ENCODE assay signal across 18 mouse cellular contexts in the genomic region with DNA sequence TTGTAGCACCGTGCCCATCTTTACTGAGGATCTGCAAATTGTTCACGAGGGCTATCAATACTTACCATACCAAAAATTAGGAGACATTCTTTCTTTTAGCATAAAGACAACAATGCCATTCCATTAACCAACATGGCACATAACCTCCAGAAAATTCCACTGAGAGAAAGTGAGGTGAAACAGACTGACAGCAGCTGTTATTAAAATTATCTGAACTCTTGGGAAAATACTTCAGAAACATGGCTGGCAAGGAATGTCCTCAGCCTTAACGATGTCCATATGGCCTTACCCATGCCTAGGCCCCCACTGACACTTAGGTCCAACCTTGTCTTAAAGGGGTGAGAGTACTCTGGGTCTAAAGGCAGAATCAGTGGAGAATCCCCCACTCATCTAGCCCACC.
DNase-seq lines count a peak whose midpoint lies in the region; ATAC-seq and TF ChIP-seq lines count a peak whose summit lies in the region.
"Had no signal": no experiment of that assay in that cellular context is flagged by ENCODE, and none has a peak within 500 bp of the region (broad histone marks: within the 10 kb centered on the region; RNA-seq: fewer than 3 reads in every experiment).

No protein-coding gene starts in this region.

- no peak overlapping the region for H3K9ac ChIP-seq in heart, embryonic 15.5 days
- H3K9ac ChIP-seq in heart, adult 2 months (ENCODE audit: low read depth, low read length), result no peak overlapping the region
- no peak overlapping the region for H3K9ac ChIP-seq in lung, embryonic 14.5 days
- H3K9ac ChIP-seq in neural tube, embryonic 13.5 days, result no peak overlapping the region
- no peak overlapping the region for H3K9ac ChIP-seq in neural tube, embryonic 15.5 days (replicated peaks)
- H3K9ac ChIP-seq: kidney, embryonic 15.5 days; limb, embryonic 15.5 days had no signal

- peaks cover 7% of the 10 kb centered on the region for H3K79me2 ChIP-seq in heart, adult 2 months (replicated peaks; ENCODE audit: control insufficient read depth, insufficient read depth, low read length)

- TF ChIP-seq POLR2A in heart, adult 2 months (IDR thresholded peaks at IDR 0.05; ENCODE audit: insufficient read depth, low read depth, low read length), result no peak

- intact Hi-C loops in heart, adult 2 months (cut with DNase I), result loop anchor here (1.0 kb wide), 2 partner anchors 74 to 121 kb away; no protein-coding TSS in a partner anchor

- peaks cover 61% of the 10 kb centered on the region for H3K4me1 ChIP-seq in heart, embryonic 15.5 days (replicated peaks)
- H3K4me1 ChIP-seq in heart, adult 2 months (ENCODE audit: control insufficient read depth, insufficient read depth, low read length), result peaks cover 14% of the 10 kb centered on the region
- H3K4me1 ChIP-seq in lung, embryonic 14.5 days (ENCODE audit: insufficient read depth), result peaks cover 7% of the 10 kb centered on the region
- H3K4me1 ChIP-seq in neural tube, embryonic 13.5 days (replicated peaks), result peaks cover 90% of the 10 kb centered on the region
- H3K4me1 ChIP-seq in neural tube, embryonic 15.5 days, result peaks cover 84% of the 10 kb centered on the region

- ATAC-seq in heart, embryonic 15.5 days (replicated peaks; ENCODE audit: insufficient number of reproducible peaks, insufficient read depth, low FRiP score, low read depth), result no peak
- ATAC-seq in lung, embryonic 14.5 days (ENCODE audit: insufficient read depth), result peak; percentile 16; the same call in 1 of the 2 replicates
- no peak for ATAC-seq in neural tube, embryonic 13.5 days (ENCODE audit: low read depth)
- ATAC-seq in neural tube, embryonic 15.5 days (ENCODE audit: low FRiP score), result no peak

- TF ChIP-seq CTCF in heart, adult 2 months (IDR thresholded peaks at IDR 0.05), result no peak
- no peak for TF ChIP-seq CTCF in lung, embryonic 14.5 days (IDR thresholded peaks at IDR 0.05; ENCODE audit: low read depth)

- no peak overlapping the region for H3K4me3 ChIP-seq in heart, embryonic 15.5 days
- no peak overlapping the region for H3K4me3 ChIP-seq in heart, adult 2 months
- H3K4me3 ChIP-seq in lung, embryonic 14.5 days (ENCODE audit: low read depth, low read length), result no peak overlapping the region
- H3K4me3 ChIP-seq in neural tube, embryonic 13.5 days, result no peak overlapping the region
- H3K4me3 ChIP-seq in neural tube, embryonic 15.5 days (replicated peaks), result no peak overlapping the region
- H3K4me3 ChIP-seq: erythroblast, embryonic 14.5 days; gastrocnemius, adult 2 months; kidney, embryonic 15.5 days; limb, embryonic 15.5 days had no signal

- H3K27ac ChIP-seq in heart, embryonic 15.5 days, result peak overlapping the region; percentile 12; the same call in 1 of the 2 replicates
- H3K27ac ChIP-seq in heart, adult 2 months, result no peak overlapping the region
- H3K27ac ChIP-seq in lung, embryonic 14.5 days (ENCODE audit: low read depth), result peak overlapping the region; percentile 9; the same call in 1 of the 2 replicates
- 0 out of 2 replicates have a peak overlapping the region, but pooled peaks have one; percentile 54 for H3K27ac ChIP-seq in neural tube, embryonic 13.5 days (replicated peaks)
- no peak overlapping the region for H3K27ac ChIP-seq in neural tube, embryonic 15.5 days (replicated peaks)
- H3K27ac ChIP-seq: kidney, embryonic 15.5 days; limb, embryonic 15.5 days had no signal

- 68% methylated on average over 3 of the region's 3 CpGs for WGBS in heart, embryonic 15.5 days
- WGBS in heart, adult 2 months, result 78% methylated on average over 3 of the region's 3 CpGs
- 59% methylated on average over 3 of the region's 3 CpGs for WGBS in lung, embryonic 14.5 days
- 89% methylated on average over 3 of the region's 3 CpGs for WGBS in neural tube, embryonic 13.5 days
- WGBS in neural tube, embryonic 15.5 days, result 90% methylated on average over 3 of the region's 3 CpGs

- no peaks in the 10 kb centered on the region for H3K27me3 ChIP-seq in heart, embryonic 15.5 days
- no peaks in the 10 kb centered on the region for H3K27me3 ChIP-seq in heart, adult 2 months (ENCODE audit: control insufficient read depth, insufficient read depth, low read length)
- no peaks in the 10 kb centered on the region for H3K27me3 ChIP-seq in lung, embryonic 14.5 days (ENCODE audit: insufficient read depth, low read length)
- no peaks in the 10 kb centered on the region for H3K27me3 ChIP-seq in neural tube, embryonic 13.5 days
- H3K27me3 ChIP-seq in neural tube, embryonic 15.5 days (replicated peaks), result no peaks in the 10 kb centered on the region
- H3K27me3 ChIP-seq: kidney, embryonic 15.5 days; limb, embryonic 15.5 days had no signal

- no peak overlapping the region for H3K4me2 ChIP-seq in heart, embryonic 15.5 days
- H3K4me2 ChIP-seq in lung, embryonic 14.5 days, result 0 out of 2 replicates have a peak overlapping the region, but pooled peaks have one; percentile 18
- no peak overlapping the region for H3K4me2 ChIP-seq in neural tube, embryonic 13.5 days
- H3K4me2 ChIP-seq in neural tube, embryonic 15.5 days, result no peak overlapping the region
- H3K4me2 ChIP-seq: kidney, embryonic 15.5 days; limb, embryonic 15.5 days had no signal

- TF ChIP-seq EP300 in heart, adult 2 months (IDR thresholded peaks at IDR 0.05; ENCODE audit: insufficient read depth, low read depth, low read length), result no peak

- DNase-seq in cerebellum, adult 9-11 months, result peak; percentile 23
- DNase-seq in cerebellum, postnatal 36 days, result no peak
- no peak for DNase-seq in heart, adult 2 months
- peak; percentile 68 for DNase-seq in lung, embryonic 14.5 days
- no peak for DNase-seq in lung, postnatal 14 days
- DNase-seq: adrenal gland, adult 2 months; cerebellum, adult 2 months; gastrocnemius, adult 2 months; heart, postnatal 10 days; kidney, postnatal 4 days; liver, postnatal 0 days; thymus, adult 2 months had no signal

- no peaks in the 10 kb centered on the region for H3K36me3 ChIP-seq in heart, embryonic 15.5 days
- no peaks in the 10 kb centered on the region for H3K36me3 ChIP-seq in heart, adult 2 months (ENCODE audit: control insufficient read depth, insufficient read depth, low read length)
- H3K36me3 ChIP-seq in lung, embryonic 14.5 days (ENCODE audit: insufficient read depth), result no peaks in the 10 kb centered on the region
- no peaks in the 10 kb centered on the region for H3K36me3 ChIP-seq in neural tube, embryonic 13.5 days
- no peaks in the 10 kb centered on the region for H3K36me3 ChIP-seq in neural tube, embryonic 15.5 days
- H3K36me3 ChIP-seq: kidney, embryonic 15.5 days; limb, embryonic 15.5 days had no signal

- H3K9me3 ChIP-seq in heart, embryonic 15.5 days (replicated peaks), result no peaks in the 10 kb centered on the region
- H3K9me3 ChIP-seq in lung, embryonic 14.5 days (ENCODE audit: low read depth, low read length), result no peaks in the 10 kb centered on the region
- no peaks in the 10 kb centered on the region for H3K9me3 ChIP-seq in neural tube, embryonic 13.5 days
- H3K9me3 ChIP-seq in neural tube, embryonic 15.5 days (replicated peaks), result no peaks in the 10 kb centered on the region
- H3K9me3 ChIP-seq: kidney, embryonic 15.5 days; limb, embryonic 15.5 days had no signal

Comparison
In these comparisons a context has a peak if more than half of its experiments do, and no peak if none do; other contexts are left out.
1. DNase-seq: peak in cerebellum, adult 9-11 months (single experiment) and lung, embryonic 14.5 days (single experiment); none in cerebellum, postnatal 36 days (0 of 2), heart, adult 2 months (0 of 2) and lung, postnatal 14 days (single experiment).
2. H3K27ac ChIP-seq: peak in heart, embryonic 15.5 days (single experiment), lung, embryonic 14.5 days (single experiment) and neural tube, embryonic 13.5 days (single experiment); none in heart, adult 2 months (single experiment) and neural tube, embryonic 15.5 days (single experiment).